Mouse (Mus musculus) ovary, adult 18-20 months (tissue): ENCODE measurements around the gene Fkbp14.
A peak's percentile ranks its signal among the peaks of the same experiment; 100 is the strongest.

Experiments used
- DNase-seq: peaks from one replicate; pipeline ENCODE4 v3.0.0; 2022; ENCODE audit warnings: low spot score, mixed read lengths

The Fkbp14 gene

DNA sequence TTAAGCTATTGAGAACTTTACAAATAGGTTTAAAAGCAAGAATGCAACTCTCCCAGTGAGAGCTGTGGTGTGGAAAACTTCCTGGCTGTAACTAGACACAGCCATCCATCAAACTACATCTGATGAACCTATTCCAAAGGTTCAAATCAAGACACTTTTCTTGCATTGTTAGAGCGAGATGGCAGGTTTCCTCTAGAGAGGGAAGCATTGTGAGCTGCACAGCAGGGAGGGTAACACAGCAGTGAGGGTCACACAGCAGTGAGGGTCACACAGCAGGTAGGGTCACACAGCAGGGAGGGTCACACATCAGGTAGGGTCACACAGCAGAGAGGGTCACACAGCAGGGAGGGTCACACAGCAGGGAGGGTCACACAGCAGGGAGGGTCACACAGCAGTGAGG, 8.9 kb downstream of the Fkbp14 start:
- DNase-seq: no peak

DNA sequence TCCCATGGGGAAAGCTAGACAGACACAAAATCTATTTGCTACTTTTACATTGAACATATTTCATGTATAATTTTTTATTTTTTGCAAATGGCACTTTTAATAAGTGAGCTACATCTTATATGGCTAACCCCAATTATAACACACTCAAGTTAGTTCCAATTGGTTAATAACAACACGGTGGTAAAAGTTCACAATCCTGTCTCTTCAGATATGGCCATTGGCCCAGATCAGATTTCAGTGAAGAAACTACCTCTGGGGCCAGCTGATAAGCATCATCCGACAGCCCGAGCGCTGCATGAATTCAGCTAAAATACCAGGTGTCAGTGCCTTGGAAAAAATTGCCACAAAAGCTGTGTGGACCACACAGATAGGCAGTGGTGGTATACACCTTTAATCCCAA, 9.4 kb downstream of the Fkbp14 start:
- no peak for DNase-seq

- no peak for DNase-seq
Measured at GRCm38 (mm10) chr6:54586911-54587310, 10.2 kb downstream of the Fkbp14 start.

- no peak for DNase-seq
Measured at GRCm38 (mm10) chr6:54586175-54586574, 10.9 kb downstream of the Fkbp14 start.

DNA sequence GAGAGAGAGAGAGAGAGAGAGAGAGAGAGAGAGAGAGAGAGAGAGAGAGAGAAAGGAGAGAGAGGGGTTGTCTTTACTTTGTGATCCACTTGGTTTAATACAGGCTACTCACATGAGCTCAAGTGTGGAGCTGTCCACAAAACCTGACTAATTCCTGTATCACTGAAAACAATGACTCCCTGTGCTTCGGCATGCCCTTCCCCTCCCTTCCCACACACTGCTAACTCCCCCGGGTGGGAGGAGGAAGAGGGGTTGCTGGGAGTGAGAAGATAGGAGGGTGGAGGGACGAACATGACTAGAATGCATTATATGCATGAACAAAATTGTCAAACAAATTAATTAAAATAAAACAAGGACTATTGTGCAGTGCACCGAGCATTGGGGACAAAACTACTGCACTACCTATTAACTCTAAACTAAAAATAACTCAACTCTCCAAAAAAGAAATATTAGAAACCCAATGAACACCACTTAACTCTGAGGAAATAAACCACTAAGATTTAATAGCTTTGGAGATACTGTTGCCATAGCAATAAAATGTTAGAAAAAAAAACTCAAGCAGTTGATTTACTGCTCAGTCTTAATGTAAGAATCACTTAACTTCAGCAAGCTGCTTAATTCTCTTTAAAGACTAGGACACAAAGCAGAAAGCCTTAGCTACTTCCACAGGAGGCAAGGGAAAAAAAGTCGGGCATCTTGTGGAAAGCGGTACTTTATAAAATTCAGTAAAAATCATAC, 23.7 kb downstream of the Fkbp14 start:
- peak; percentile 44 for DNase-seq

DNA sequence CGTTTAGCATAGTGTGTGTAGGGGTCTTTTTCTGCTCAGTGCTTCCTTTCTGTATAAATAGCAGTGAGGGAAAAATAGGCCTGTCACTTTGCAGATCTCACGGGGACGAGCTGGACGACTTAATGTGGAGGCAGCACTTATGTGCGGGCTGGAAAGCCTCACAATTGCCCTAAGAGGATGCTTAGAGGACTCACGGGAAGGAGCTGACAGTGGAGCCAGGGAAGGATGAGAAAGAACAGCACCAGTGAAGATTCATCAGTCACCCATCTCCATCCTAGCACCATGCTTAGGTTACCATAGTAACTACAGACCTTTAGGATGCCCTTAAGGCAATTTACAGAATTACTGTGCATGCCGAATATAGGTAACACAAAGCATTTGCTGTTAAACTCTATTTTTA, 27.3 kb downstream of the Fkbp14 start:
- no peak for DNase-seq

GRCm38 (mm10) chr6:54566546-54566919, 30.6 kb downstream of the Fkbp14 start:
- DNase-seq: no peak

DNA sequence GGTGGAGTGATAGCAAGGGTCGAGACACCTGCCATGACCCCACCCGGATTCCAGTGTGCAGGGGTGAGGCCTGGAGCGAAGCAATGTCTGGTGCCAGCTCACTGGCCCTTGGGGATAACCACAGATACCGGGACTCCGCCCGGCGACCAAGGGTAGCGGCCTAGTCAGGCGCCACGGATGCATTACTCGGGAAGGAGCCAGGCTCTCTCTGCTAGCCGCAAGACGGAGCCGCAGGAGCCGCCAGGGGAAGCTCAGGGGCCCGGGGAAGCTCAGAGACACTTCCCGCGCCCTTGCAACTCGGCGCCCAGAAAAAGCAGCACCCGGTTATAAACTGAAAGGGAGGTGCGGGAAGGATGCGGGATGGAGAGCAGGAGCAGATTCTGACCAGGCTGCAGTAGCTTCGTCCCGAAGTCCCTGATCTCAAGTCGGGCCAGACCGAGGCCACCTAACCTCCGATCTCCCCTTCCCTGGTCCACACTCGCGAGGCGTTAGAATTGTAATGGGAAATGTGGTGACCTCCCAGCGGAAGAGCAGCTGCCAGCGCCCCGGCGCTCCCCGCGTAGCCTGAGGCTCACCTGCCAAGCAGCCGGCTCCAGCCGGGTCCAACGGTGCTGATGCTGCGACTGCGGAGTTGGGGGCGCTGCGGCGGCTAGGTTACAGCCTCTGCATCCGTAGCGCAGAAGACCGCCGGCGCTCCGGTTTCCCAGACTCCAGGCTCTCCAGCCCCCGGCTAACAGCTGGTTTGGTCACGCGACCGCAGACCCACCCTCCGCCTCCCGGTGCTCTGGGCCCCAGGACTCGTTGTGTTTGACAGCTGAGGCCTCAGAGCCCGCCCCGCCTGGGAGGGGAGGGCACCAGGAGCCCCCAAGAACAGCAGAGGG, 31.2 kb downstream of the Fkbp14 start, which contains the start of gene Scrn1:
Scrn1 (minus strand) TSS at position 825 of the 881 bp plus-strand sequence.
- peak; percentile 44 for DNase-seq

GRCm38 (mm10) chr6:54565012-54565411, 32.1 kb downstream of the Fkbp14 start:
- no peak for DNase-seq

GRCm38 (mm10) chr6:54564506-54564991, 32.6 kb downstream of the Fkbp14 start:
- DNase-seq: no peak

GRCm38 (mm10) chr6:54563561-54563960, 33.5 kb downstream of the Fkbp14 start:
- no peak for DNase-seq

GRCm38 (mm10) chr6:54562018-54562809, 34.9 kb downstream of the Fkbp14 start:
- no peak for DNase-seq

- DNase-seq: no peak
Measured at GRCm38 (mm10) chr6:54558466-54558865, 38.6 kb downstream of the Fkbp14 start.

GRCm38 (mm10) chr6:54557671-54558070, 39.4 kb downstream of the Fkbp14 start:
- no peak for DNase-seq

- DNase-seq: no peak
Measured at GRCm38 (mm10) chr6:54555816-54556215, 41.3 kb downstream of the Fkbp14 start.

- peak; percentile 31 for DNase-seq
Measured at GRCm38 (mm10) chr6:54554341-54555110, 42.6 kb downstream of the Fkbp14 start.

- no peak for DNase-seq
Measured at GRCm38 (mm10) chr6:54553632-54554031, 43.5 kb downstream of the Fkbp14 start.

- DNase-seq: no peak
Measured at GRCm38 (mm10) chr6:54552721-54553413, 44.2 kb downstream of the Fkbp14 start.

GRCm38 (mm10) chr6:54550801-54551323, 46.2 kb downstream of the Fkbp14 start:
- no peak for DNase-seq

DNA sequence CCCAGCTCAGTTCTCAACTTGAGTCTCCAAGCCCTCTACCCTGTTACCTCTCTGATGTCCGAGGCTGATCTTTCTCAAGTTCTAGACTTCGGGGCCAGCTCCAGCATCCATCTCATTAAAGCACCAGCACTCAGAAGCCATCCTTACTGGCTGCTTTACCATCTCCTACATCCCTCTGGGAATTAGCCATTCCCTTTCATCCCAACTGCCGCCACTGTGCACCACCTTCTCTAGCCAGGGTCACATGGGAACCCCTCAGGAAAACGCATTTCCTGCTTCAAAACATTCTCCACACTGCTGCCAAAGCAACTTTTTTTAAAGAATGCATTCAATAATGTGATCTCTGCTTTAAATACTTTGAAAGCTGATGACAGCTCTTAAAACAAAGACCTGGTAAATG, 47.8 kb downstream of the Fkbp14 start:
- no peak for DNase-seq
